Mouse (Mus musculus): ENCODE data around the gene Clec1b. TPM values are rescaled to one million over a fixed set of nuclear protein-coding genes. Genes with fewer than 3 reads are reported as not detected.
A peak's percentile ranks its signal among the peaks of the same experiment; 100 is the strongest.

Gene Clec1b
- total RNA-seq, 2 experiments from 2014 or later, result 0.34 to 0.71 TPM

DNA sequence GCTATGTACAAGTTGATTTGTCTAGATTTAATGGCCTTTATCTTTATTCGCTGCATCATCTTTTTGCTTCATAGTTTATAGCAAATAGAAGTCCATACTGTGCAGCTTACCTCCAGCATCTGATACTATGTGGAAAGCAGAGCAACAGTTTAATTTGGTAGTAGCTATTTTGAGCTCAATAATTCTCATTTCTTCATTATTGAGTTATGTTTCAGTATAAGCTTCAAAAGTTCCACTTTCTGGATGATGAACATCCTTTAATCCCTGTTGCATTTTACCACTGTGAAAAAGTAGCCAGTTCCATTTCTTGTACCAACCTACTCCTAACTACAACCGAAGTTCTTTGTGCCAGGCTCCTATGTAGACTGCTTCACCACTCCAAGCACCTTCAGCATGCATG, 11.5 kb downstream of the Clec1b start, which contains the start of gene Clec9a:
TSS of gene Clec9a (plus strand) at position 301 of the 400 bp plus-strand sequence.
- no peak for DNase-seq (ENCODE audit: low spot score in 2 of 2)

DNA sequence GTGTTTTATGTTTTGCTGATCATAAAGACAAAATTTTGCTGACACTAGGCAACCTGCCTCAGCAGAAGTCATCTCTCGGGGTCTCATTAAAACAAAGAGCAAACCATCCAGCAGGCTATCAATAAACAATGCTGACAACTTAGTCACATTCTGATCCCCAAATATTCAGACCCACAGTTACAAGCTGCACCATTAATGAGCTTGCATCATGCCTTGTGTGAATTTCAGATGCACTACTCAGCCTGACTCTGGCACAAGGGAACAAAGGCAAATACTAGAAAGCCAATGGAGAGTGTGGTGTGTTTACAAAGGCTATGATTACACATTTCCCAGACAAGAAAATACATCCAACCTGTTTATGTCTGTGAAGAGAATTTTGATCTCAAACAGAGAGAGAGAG, 17.1 kb downstream of the Clec1b start:
- DNase-seq (ENCODE audit: low spot score in 2 of 2), result no peak

DNA sequence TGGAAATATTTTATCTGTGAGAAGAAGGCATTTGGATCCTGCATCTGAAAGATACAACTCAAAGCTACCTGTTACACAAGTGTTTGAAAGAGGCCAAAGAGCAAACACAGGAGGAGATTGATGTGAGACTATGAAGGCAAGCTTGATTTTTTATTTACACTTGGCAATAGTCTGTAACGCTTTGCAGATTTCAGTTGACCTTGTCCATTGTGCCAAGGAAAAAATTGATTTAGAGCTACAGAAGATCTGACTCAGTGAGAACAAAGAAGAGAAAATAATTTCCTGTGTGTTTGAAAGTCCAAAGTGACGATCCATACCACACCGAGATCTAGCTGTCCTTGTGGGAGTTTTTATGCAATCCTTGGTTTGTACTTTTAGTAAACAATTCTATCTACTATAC, 25.2 kb downstream of the Clec1b start:
- DNase-seq (ENCODE audit: low spot score in 2 of 2), result no peak

DNA sequence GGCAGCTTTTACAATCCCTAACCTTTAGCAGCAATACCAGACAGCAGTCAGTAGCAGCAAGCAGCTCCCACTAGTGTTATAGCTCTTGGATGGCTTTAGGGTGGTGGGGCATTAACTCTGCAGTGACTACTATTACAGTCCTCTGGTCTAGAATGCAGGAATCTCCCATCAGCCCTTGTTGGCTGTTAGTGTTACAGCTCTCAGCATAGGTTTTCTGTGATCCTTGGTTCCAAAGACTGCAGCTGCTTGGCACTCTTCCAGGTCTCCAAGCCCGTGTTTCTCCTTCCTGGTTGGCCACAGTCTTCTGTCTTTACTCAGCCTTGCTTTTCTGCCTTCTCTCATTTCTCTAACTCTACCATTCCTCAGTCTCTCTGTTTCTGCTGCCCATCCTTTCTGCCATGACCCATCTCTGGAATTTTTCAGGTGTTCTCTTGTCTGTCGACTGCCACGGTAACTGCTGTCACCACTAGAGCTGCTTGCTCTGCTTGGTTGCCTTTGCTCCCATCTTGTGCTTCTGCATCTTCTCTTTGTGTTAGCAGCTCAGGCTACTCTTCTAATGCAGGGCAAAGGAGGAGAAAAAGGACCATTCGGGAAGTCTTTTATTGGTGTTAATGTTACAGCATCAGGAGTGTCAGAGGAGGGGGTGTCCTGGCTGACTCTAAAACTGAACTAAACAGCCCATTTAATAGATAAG, 26.1 kb downstream of the Clec1b start:
- peak; percentile 28 to 67 for DNase-seq (ENCODE audit: low spot score in 2 of 2)

DNA sequence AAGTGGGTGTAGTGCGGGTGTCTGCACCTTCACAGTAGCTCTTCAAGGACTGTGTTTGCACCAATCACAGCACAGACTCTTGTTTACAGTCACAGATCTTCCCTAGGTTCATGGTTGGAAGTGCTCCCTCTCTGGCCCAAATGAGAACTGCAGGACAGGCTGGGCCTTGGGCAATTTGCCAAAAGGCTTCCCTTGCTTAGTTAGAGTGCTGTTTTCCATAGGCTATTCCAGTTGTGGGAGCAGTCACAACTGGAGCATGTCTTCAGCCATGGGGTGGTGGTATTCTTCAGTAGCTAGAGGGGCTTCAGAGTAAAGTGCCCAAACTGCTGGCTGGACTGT, 26.6 kb downstream of the Clec1b start:
- DNase-seq (ENCODE audit: low spot score in 2 of 2), result peak; percentile 56 to 72

DNA sequence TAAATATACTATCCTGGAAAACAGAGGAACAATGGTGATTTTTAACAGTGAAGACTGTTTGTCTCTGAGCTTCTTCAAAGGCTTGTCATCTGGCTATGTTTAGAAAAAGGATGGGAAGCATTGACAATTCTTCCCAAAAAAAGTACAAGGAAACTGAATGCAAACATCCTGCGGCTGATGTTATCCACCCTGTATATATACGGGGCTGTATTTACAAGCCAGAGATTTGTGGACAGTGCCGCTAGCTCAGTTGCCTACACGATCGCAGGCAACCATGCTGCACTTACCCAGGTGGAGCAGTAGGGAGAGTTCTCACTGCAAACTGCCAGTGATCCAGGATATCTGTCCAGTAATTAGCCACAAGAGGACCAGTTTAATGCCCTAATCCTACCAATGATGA, 28.1 kb downstream of the Clec1b start:
- DNase-seq (ENCODE audit: low spot score in 2 of 2), result no peak

DNA sequence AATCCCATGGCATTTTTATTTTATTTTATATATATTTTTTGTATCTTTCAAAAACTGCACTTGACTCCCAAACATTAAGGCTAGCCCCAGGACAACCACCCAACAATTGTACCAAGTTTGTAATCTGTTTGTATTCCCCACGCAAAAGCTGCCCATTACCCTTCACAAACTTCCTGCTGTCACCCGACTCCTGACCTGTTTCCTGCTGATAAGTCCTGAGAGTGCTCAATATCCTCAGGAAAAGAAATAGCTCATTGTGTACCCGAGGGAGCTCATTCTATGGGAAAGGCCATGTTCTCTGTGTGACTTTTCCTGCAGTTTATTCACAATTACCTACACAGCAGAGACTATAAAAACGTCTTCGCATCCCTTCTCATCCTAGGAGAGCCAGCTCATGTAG, 28.7 kb downstream of the Clec1b start:
- DNase-seq (ENCODE audit: low spot score in 2 of 2), result no peak

DNA sequence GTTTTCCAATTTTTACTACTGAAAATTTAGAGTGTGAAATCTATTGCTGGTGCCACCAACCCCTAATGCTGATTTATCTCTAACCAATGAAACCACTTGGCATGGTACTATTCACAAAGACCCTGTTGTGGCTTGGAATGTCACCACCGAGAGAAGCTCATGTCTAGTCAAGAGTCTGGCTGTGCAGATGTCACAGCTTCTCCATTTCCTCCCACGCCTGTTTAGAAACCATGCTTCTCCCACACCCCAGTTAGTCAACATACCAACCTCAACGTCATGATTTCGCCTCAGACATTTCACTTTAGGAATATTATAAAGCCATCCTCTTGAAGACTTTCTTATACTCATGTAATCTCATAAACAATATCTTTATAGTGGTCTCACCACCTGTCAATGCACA, 30.2 kb downstream of the Clec1b start:
- no peak for DNase-seq (ENCODE audit: low spot score in 2 of 2)

DNA sequence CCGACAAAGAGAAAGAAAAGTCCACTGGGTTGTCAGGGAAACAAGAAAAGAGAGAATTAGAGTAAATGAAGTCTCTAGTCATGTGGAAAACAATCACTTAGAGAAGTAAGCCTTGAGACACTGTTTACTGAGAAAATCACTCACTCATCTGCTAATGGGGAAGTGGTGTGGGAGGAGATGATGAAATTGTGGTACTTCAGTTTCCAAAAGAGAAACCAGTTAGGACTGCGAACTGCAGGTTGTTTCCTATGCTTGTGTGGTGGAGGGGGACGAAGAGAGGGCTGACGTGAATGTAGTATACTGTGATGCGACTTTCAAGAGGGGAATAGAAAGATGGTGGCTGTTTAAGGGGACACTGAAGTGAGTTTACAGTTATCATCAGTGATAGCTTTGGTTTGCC, 37.1 kb downstream of the Clec1b start:
- DNase-seq (ENCODE audit: low spot score in 2 of 2), result no peak

DNA sequence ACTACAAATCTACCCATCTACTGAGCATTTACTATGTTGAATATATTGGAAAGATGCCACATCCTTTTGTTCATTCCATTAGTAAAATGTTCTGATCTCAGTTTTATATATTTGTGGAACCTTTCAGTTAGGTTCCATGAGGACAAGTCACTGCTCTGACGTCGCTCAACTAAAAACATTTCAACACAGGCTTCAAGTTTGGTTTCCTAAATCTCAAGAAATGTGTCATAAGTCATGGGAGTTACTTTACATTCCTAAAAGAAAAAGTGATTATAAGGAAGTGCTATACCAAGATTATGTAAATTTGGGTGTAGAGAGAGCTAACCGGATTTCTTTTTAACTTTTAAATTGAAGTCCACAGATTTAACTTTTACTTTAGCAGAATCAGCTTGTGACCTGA, 38.9 kb downstream of the Clec1b start:
- DNase-seq (ENCODE audit: low spot score in 2 of 2), result no peak

DNA sequence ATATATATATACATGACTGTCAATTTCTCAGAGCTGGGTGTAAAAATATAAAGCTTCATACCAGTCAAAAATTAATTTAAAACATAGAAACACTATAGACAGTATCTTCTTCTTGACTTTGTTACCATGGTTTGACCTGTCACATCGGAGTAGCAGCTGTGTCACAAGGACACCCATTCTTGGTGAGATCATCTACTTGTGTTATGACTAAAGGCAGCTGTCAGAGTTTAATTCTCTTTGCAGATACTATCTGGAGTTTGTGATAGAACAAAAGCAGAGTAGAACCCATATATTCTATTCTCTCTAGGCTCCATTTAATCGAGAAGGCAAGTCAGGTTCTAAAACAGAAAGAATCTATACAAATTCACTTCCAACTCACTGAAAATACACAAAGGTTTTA, 40.9 kb downstream of the Clec1b start:
- no peak for DNase-seq (ENCODE audit: low spot score in 2 of 2)

DNA sequence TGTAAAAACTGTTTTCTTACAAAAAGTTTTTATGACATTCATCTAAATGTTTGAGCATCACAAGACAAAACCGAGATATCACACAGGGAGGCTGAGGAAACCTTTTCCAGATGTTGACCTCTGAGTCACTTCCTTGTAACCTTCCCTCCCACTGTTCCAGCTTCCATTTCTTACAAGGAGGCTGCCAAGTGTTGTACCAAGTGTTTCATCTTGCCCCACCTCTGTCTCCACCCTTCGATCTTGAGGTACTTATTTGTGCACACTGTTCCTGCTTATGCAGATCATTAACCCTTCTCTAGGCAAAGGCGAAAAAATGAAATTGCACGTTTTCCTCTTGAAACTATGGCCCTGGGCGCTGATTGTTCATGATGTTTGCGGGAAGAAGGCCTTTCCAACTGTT, 52.6 kb downstream of the Clec1b start:
- DNase-seq (ENCODE audit: low spot score in 2 of 2), result no peak

DNA sequence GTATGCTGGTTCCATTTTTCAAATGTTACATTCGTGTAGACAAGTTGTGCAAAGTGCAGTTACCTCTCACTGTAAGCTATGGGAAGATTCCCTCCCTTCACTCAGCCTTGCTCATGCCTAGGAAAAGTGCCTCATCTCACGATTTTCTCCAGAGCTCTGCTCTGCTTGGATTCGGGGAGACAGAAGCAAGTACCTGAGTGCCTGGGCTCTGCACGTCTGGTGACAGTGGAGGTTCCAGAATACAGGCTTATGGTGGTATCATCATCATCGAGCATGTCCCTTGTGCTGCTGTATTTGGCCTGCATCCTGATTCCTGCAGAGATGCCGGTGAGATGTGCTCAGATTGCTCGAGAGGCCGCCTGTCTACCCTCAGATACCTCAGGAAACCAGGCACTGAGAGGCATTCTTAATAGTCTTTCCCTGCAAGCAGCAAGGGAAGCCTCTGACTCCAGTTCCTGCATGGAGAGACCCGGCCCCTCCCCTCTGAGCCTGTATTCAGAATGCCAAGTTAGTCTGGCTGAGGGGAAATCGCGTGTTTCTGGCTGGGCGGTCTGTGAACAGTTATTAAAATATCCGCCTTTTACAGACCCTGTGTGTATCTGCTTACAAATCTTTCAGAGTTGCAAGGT, 54.4 kb downstream of the Clec1b start, which contains the start of gene Clec1a:
TSS of gene Clec1a (minus strand) at position 590 of the 629 bp plus-strand sequence.
- peak; percentile 28 to 42 for DNase-seq (ENCODE audit: low spot score in 2 of 2)

Other genes with a start within 250 kb of the Clec1b start
- gene Clec2d, start 216.7 kb upstream of the Clec1b start, total RNA-seq (2021), result 10 to 100 TPM; 32.1 to 44.6 TPM
- gene Cd69, start 121.9 kb upstream of the Clec1b start, total RNA-seq (2021), result under 1 TPM; 0.18 to 0.34 TPM
- not detected for gene 4922502D21Rik, start 65.5 kb upstream of the Clec1b start, total RNA-seq (2021)
- under 1 TPM; 0.31 to 0.44 TPM for gene Clec12a, start 54.6 kb upstream of the Clec1b start, total RNA-seq (2021)
- under 1 TPM; 0.34 to 0.54 TPM for gene Clec12b, start 11.4 kb upstream of the Clec1b start, total RNA-seq (2021)
- not detected for gene Clec9a, start 11.6 kb downstream of the Clec1b start, total RNA-seq (2021)
- 1 to 10 TPM; 5.9 to 6.2 TPM for gene Clec1a, start 54.7 kb downstream of the Clec1b start, total RNA-seq (2021)
- not detected for gene Olr1, start 109.9 kb downstream of the Clec1b start, total RNA-seq (2021)
- gene Tmem52b, start 115.3 kb downstream of the Clec1b start, total RNA-seq (2021), result not detected
- gene Gabarapl1, start 135.9 kb downstream of the Clec1b start, total RNA-seq (2021), result 10 to 100 TPM; 30.7 to 31.3 TPM
- gene Klre1, start 180.6 kb downstream of the Clec1b start, total RNA-seq (2021), result not detected
- not detected for gene Klrd1, start 194.5 kb downstream of the Clec1b start, total RNA-seq (2021)
- not detected for gene Klrk1, start 226.6 kb downstream of the Clec1b start, total RNA-seq (2021)
- gene Klrc3, start 246.0 kb downstream of the Clec1b start, total RNA-seq (2021), result not detected

Measured in gastrocnemius, postnatal 4 days (tissue).